Mouse (Mus musculus) c-Kit-positive CD71-positive TER-119-negative erythroid progenitor cells, embryonic 14.5 days (primary cell): ENCODE measurements at regions not wholly inside any gene's neighbourhood (a gene's known extent, or its start where the extent isn't known, plus 50 kb on each side); places are given as distances from the start of the nearest gene placed in this dataset.

Experiments used
- DNase-seq: peaks from one replicate; pipeline ENCODE4 v3.0.0-alpha.2; 2013; ENCODE audit warnings: low read depth

GRCm38 (mm10) chr14:97170841-97171240, 651.9 kb upstream of the Klhl1 start:
- no peak for DNase-seq

GRCm38 (mm10) chr14:97165793-97166192, 646.9 kb upstream of the Klhl1 start:
- DNase-seq = no peak

GRCm38 (mm10) chr14:97148997-97149653, 630.2 kb upstream of the Klhl1 start:
- no peak for DNase-seq

GRCm38 (mm10) chr14:97115918-97116635, 597.2 kb upstream of the Klhl1 start:
- DNase-seq = no peak

- no peak for DNase-seq
Observed at GRCm38 (mm10) chr14:97101090-97101675, 582.3 kb upstream of the Klhl1 start.

- DNase-seq = no peak
Observed at GRCm38 (mm10) chr14:97093389-97093788, 574.5 kb upstream of the Klhl1 start.

GRCm38 (mm10) chr14:97088863-97089262, 570.0 kb upstream of the Klhl1 start:
- DNase-seq = no peak

GRCm38 (mm10) chr14:97087346-97087745, 568.4 kb upstream of the Klhl1 start:
- DNase-seq = no peak

- no peak for DNase-seq
Observed at GRCm38 (mm10) chr14:97086363-97087309, 567.7 kb upstream of the Klhl1 start.

GRCm38 (mm10) chr14:97074808-97075207, 555.9 kb upstream of the Klhl1 start:
- no peak for DNase-seq

GRCm38 (mm10) chr14:97068770-97069169, 549.9 kb upstream of the Klhl1 start:
- no peak for DNase-seq

GRCm38 (mm10) chr14:97068313-97068712, 549.4 kb upstream of the Klhl1 start:
- DNase-seq = no peak

- DNase-seq = no peak
Observed at GRCm38 (mm10) chr14:97045321-97045720, 526.4 kb upstream of the Klhl1 start.

GRCm38 (mm10) chr14:97039850-97040249, 520.9 kb upstream of the Klhl1 start:
- no peak for DNase-seq

GRCm38 (mm10) chr14:97028528-97028927, 509.6 kb upstream of the Klhl1 start:
- DNase-seq = no peak

GRCm38 (mm10) chr14:97006294-97006693, 487.4 kb upstream of the Klhl1 start:
- DNase-seq = no peak

- no peak for DNase-seq
Observed at GRCm38 (mm10) chr14:96995081-96995480, 476.2 kb upstream of the Klhl1 start.

GRCm38 (mm10) chr14:96990542-96991162, 471.8 kb upstream of the Klhl1 start:
- DNase-seq = peak; percentile 13

GRCm38 (mm10) chr14:96963074-96963447, 444.2 kb upstream of the Klhl1 start:
- DNase-seq = no peak

- no peak for DNase-seq
Observed at GRCm38 (mm10) chr14:96962426-96963073, 443.6 kb upstream of the Klhl1 start.

- DNase-seq = no peak
Observed at GRCm38 (mm10) chr14:96956115-96956514, 437.2 kb upstream of the Klhl1 start.
